In genomic region chr6:91486736-91487453, GRCm38 (mm10) we compare ENCODE assay signal across 21 mouse cellular contexts. TPM values are rescaled to one million over a fixed set of nuclear protein-coding genes. Genes with fewer than 3 reads are reported as not detected.
DNase-seq lines count a peak whose midpoint lies in the region; ATAC-seq and TF ChIP-seq lines count a peak whose summit lies in the region.
"Had no signal": no experiment of that assay in that cellular context is flagged by ENCODE, and none has a peak within 500 bp of the region (broad histone marks: within the 10 kb centered on the region; RNA-seq: fewer than 3 reads in every experiment).

No protein-coding gene starts in this region.

- H3K27ac ChIP-seq in forebrain, embryonic 11.5 days (ENCODE audit: low read depth, low read length) = no peak overlapping the region
- no peak overlapping the region for H3K27ac ChIP-seq in forebrain, embryonic 16.5 days (ENCODE audit: low read length)
- H3K27ac ChIP-seq in heart, embryonic 10.5 days = no peak overlapping the region
- H3K27ac ChIP-seq in left cerebral cortex, adult 2 months = peak overlapping the region; percentile 81
- H3K27ac ChIP-seq in hindbrain, postnatal 0 days = no peak overlapping the region
- H3K27ac ChIP-seq: embryonic facial prominence, embryonic 13.5 days; forebrain, embryonic 13.5 days; heart, embryonic 15.5 days; hindbrain, embryonic 12.5 days had no signal

- 95% methylated on average over 15 of the region's 15 CpGs for WGBS in forebrain, embryonic 11.5 days
- WGBS in forebrain, embryonic 16.5 days = 93% methylated on average over 15 of the region's 15 CpGs
- WGBS in heart, embryonic 10.5 days = 91% methylated on average over 15 of the region's 15 CpGs
- 92% methylated on average over 15 of the region's 15 CpGs for WGBS in hindbrain, postnatal 0 days

- ATAC-seq in forebrain, embryonic 11.5 days (replicated peaks; ENCODE audit: low FRiP score) = no peak
- no peak for ATAC-seq in forebrain, embryonic 16.5 days
- ATAC-seq in hindbrain, postnatal 0 days = no peak
- ATAC-seq: CD4-positive, CD25-positive, alpha-beta regulatory T cell, adult 4 months; forebrain, embryonic 13.5 days; hindbrain, embryonic 16.5 days had no signal

- peaks cover 19% of the 10 kb centered on the region for H3K36me3 ChIP-seq in forebrain, embryonic 11.5 days (ENCODE audit: control insufficient read depth, insufficient read depth, low read length)
- H3K36me3 ChIP-seq in forebrain, embryonic 16.5 days (ENCODE audit: control insufficient read depth, insufficient read depth) = peaks cover 43% of the 10 kb centered on the region
- peaks cover 86% of the 10 kb centered on the region for H3K36me3 ChIP-seq in heart, embryonic 10.5 days
- H3K36me3 ChIP-seq in hindbrain, postnatal 0 days (ENCODE audit: insufficient read depth, low read length) = peaks cover 70% of the 10 kb centered on the region

- intact Hi-C loops in left cerebral cortex, adult 2 months (cut with DNase I) = no loop called here
- intact Hi-C loops in left cerebral cortex, postnatal 25 days (cut with DNase I) = no loop called here

- DNase-seq in forebrain, embryonic 11.5 days (ENCODE audit: low spot score) = peak; percentile 41
- DNase-seq in heart, adult 18-20 months = peak; percentile 30 to 41
- DNase-seq in heart, embryonic 10.5 days (ENCODE audit: low spot score) = no peak
- DNase-seq in left cerebral cortex, adult 2 months (ENCODE audit: extremely low spot score in 1 of 2, low spot score in 2 of 2) = no peak
- DNase-seq in left cerebral cortex, postnatal 25 days (ENCODE audit: low spot score in 2 of 2) = no peak
- DNase-seq in hindbrain, postnatal 0 days (ENCODE audit: low spot score) = no peak
- DNase-seq: adrenal gland, postnatal 10 days; B cell, adult 2 months; cerebellum, adult 11-12 months; cerebellum, adult 9-10 months; cerebellum, postnatal 36 days; gastrocnemius, postnatal 10 days; kidney, adult 11 months had no signal

- no peak overlapping the region for H3K4me2 ChIP-seq in forebrain, embryonic 11.5 days (ENCODE audit: low read depth, low read length, severe bottlenecking)
- no peak overlapping the region for H3K4me2 ChIP-seq in forebrain, embryonic 16.5 days (ENCODE audit: low read length)
- H3K4me2 ChIP-seq in hindbrain, postnatal 0 days (ENCODE audit: low read depth, low read length) = no peak overlapping the region
- H3K4me2 ChIP-seq: embryonic facial prominence, embryonic 13.5 days; forebrain, embryonic 13.5 days; heart, embryonic 15.5 days; hindbrain, embryonic 12.5 days had no signal

- no peak for TF ChIP-seq CTCF in left cerebral cortex, adult 2 months (IDR thresholded peaks at IDR 0.05)
- TF ChIP-seq CTCF in hindbrain, postnatal 0 days (IDR thresholded peaks at IDR 0.05; ENCODE audit: low read depth) = no peak

- H3K9ac ChIP-seq in forebrain, embryonic 11.5 days (ENCODE audit: low read length) = no peak overlapping the region
- H3K9ac ChIP-seq in forebrain, embryonic 16.5 days (replicated peaks; ENCODE audit: low read depth, low read length) = no peak overlapping the region
- no peak overlapping the region for H3K9ac ChIP-seq in hindbrain, postnatal 0 days (replicated peaks; ENCODE audit: low read length)
- H3K9ac ChIP-seq: embryonic facial prominence, embryonic 13.5 days; forebrain, embryonic 13.5 days; heart, embryonic 15.5 days; hindbrain, embryonic 12.5 days had no signal

- H3K27me3 ChIP-seq in forebrain, embryonic 11.5 days (ENCODE audit: control insufficient read depth, insufficient read depth, low read length) = no peaks in the 10 kb centered on the region
- H3K27me3 ChIP-seq in forebrain, embryonic 16.5 days (replicated peaks; ENCODE audit: control insufficient read depth, insufficient read depth, low read length) = no peaks in the 10 kb centered on the region
- H3K27me3 ChIP-seq in heart, embryonic 10.5 days (ENCODE audit: insufficient read depth, poor library complexity, severe bottlenecking) = no peaks in the 10 kb centered on the region
- no peaks in the 10 kb centered on the region for H3K27me3 ChIP-seq in hindbrain, postnatal 0 days (ENCODE audit: insufficient read depth, low read length)
- H3K27me3 ChIP-seq: embryonic facial prominence, embryonic 13.5 days; forebrain, embryonic 13.5 days; heart, embryonic 15.5 days; hindbrain, embryonic 12.5 days had no signal

- H3K4me3 ChIP-seq in forebrain, embryonic 11.5 days (ENCODE audit: low read depth, low read length) = no peak overlapping the region
- H3K4me3 ChIP-seq in forebrain, embryonic 16.5 days (replicated peaks; ENCODE audit: low read length) = no peak overlapping the region
- no peak overlapping the region for H3K4me3 ChIP-seq in heart, embryonic 10.5 days
- H3K4me3 ChIP-seq in left cerebral cortex, adult 2 months = no peak overlapping the region
- no peak overlapping the region for H3K4me3 ChIP-seq in hindbrain, postnatal 0 days (ENCODE audit: low read length)
- H3K4me3 ChIP-seq: embryonic facial prominence, embryonic 13.5 days; forebrain, embryonic 13.5 days; heart, embryonic 15.5 days; hindbrain, embryonic 12.5 days had no signal

- H3K9me3 ChIP-seq in forebrain, embryonic 11.5 days (ENCODE audit: control insufficient read depth, low read length) = no peaks in the 10 kb centered on the region
- H3K9me3 ChIP-seq in forebrain, embryonic 16.5 days (ENCODE audit: control insufficient read depth, low read length) = no peaks in the 10 kb centered on the region
- H3K9me3 ChIP-seq in heart, embryonic 10.5 days = no peaks in the 10 kb centered on the region
- no peaks in the 10 kb centered on the region for H3K9me3 ChIP-seq in hindbrain, postnatal 0 days (ENCODE audit: low read length)
- H3K9me3 ChIP-seq: embryonic facial prominence, embryonic 13.5 days; forebrain, embryonic 13.5 days; G1E; heart, embryonic 15.5 days; hindbrain, embryonic 12.5 days had no signal

- H3K4me1 ChIP-seq in forebrain, embryonic 11.5 days (replicated peaks; ENCODE audit: control insufficient read depth, insufficient read depth, low read length) = no peaks in the 10 kb centered on the region
- no peaks in the 10 kb centered on the region for H3K4me1 ChIP-seq in forebrain, embryonic 16.5 days (replicated peaks; ENCODE audit: control insufficient read depth, insufficient read depth, low read length)
- H3K4me1 ChIP-seq in heart, embryonic 10.5 days = peaks cover 26% of the 10 kb centered on the region
- no peaks in the 10 kb centered on the region for H3K4me1 ChIP-seq in hindbrain, postnatal 0 days (ENCODE audit: insufficient read depth, low read length)
- H3K4me1 ChIP-seq: embryonic facial prominence, embryonic 13.5 days; hindbrain, embryonic 12.5 days had no signal

RNA-seq across cellular contexts. Expression of gene Tmem43, which starts 13.4 kb away (rescaled TPM):
- 71.0 and 76.5 TPM in 2 replicates for polyA plus RNA-seq in forebrain, embryonic 11.5 days (2014; fragmentation: Nextera tagmentation; extraction: Ambion mirVana)
- 60.6 and 63.2 TPM in 2 replicates for polyA plus RNA-seq in forebrain, embryonic 16.5 days (2015; fragmentation: Nextera tagmentation; extraction: Ambion mirVana)
- total RNA-seq in heart, adult 18-20 months (2021) = 10 to 100 TPM; 24.5 to 25.7 TPM
- polyA plus RNA-seq in heart, embryonic 10.5 days (2016; fragmentation: Nextera tagmentation; extraction: Ambion mirVana) = 36.7 and 41.6 TPM in 2 replicates
- 10 to 100 TPM; 29.3 to 30.0 TPM for total RNA-seq in left cerebral cortex, adult 2 months (2021)
- total RNA-seq in left cerebral cortex, postnatal 25 days (2021) = 10 to 100 TPM; 20.5 to 28.0 TPM
- 72.7 and 79.5 TPM in 2 replicates for total RNA-seq in hindbrain, postnatal 0 days (2014; rRNA removed)
- polyA plus RNA-seq in hindbrain, postnatal 0 days (2015; fragmentation: Nextera tagmentation; extraction: Ambion mirVana) = 47.8 and 49.1 TPM in 2 replicates

RNA-seq across cellular contexts. Expression of gene Chchd4, which starts 13.5 kb away (rescaled TPM):
- polyA plus RNA-seq in forebrain, embryonic 11.5 days (2014; fragmentation: Nextera tagmentation; extraction: Ambion mirVana) = 29.6 and 32.8 TPM in 2 replicates
- polyA plus RNA-seq in forebrain, embryonic 16.5 days (2015; fragmentation: Nextera tagmentation; extraction: Ambion mirVana) = 33.7 and 40.4 TPM in 2 replicates
- 10 to 100 TPM; 17.8 to 18.9 TPM for total RNA-seq in heart, adult 18-20 months (2021)
- polyA plus RNA-seq in heart, embryonic 10.5 days (2016; fragmentation: Nextera tagmentation; extraction: Ambion mirVana) = 40.7 and 42.5 TPM in 2 replicates
- 10 to 100 TPM; 20.8 to 21.2 TPM for total RNA-seq in left cerebral cortex, adult 2 months (2021)
- total RNA-seq in left cerebral cortex, postnatal 25 days (2021) = 10 to 100 TPM; 19.5 to 20.9 TPM
- total RNA-seq in hindbrain, postnatal 0 days (2014; rRNA removed) = 15.0 and 17.3 TPM in 2 replicates
- polyA plus RNA-seq in hindbrain, postnatal 0 days (2015; fragmentation: Nextera tagmentation; extraction: Ambion mirVana) = 31.1 and 32.1 TPM in 2 replicates

RNA-seq across cellular contexts. Expression of gene Xpc, which starts 28.8 kb away (rescaled TPM):
- 22.5 and 23.1 TPM in 2 replicates for polyA plus RNA-seq in forebrain, embryonic 11.5 days (2014; fragmentation: Nextera tagmentation; extraction: Ambion mirVana)
- 20.1 and 21.3 TPM in 2 replicates for polyA plus RNA-seq in forebrain, embryonic 16.5 days (2015; fragmentation: Nextera tagmentation; extraction: Ambion mirVana)
- 10 to 100 TPM; 10.0 TPM for total RNA-seq in heart, adult 18-20 months (2021)
- polyA plus RNA-seq in heart, embryonic 10.5 days (2016; fragmentation: Nextera tagmentation; extraction: Ambion mirVana) = 12.2 and 14.2 TPM in 2 replicates
- total RNA-seq in left cerebral cortex, adult 2 months (2021) = 10 to 100 TPM; 12.9 to 13.2 TPM
- 10 to 100 TPM; 10.5 to 13.3 TPM for total RNA-seq in left cerebral cortex, postnatal 25 days (2021)
- 10.8 and 15.9 TPM in 2 replicates for total RNA-seq in hindbrain, postnatal 0 days (2014; rRNA removed)
- 11.9 and 14.5 TPM in 2 replicates for polyA plus RNA-seq in hindbrain, postnatal 0 days (2015; fragmentation: Nextera tagmentation; extraction: Ambion mirVana)

RNA-seq across cellular contexts. Expression of gene Lsm3, which starts 28.8 kb away (rescaled TPM):
- polyA plus RNA-seq in forebrain, embryonic 11.5 days (2014; fragmentation: Nextera tagmentation; extraction: Ambion mirVana) = 324 and 325 TPM in 2 replicates
- 162 and 174 TPM in 2 replicates for polyA plus RNA-seq in forebrain, embryonic 16.5 days (2015; fragmentation: Nextera tagmentation; extraction: Ambion mirVana)
- 10 to 100 TPM; 52.7 to 68.0 TPM for total RNA-seq in heart, adult 18-20 months (2021)
- polyA plus RNA-seq in heart, embryonic 10.5 days (2016; fragmentation: Nextera tagmentation; extraction: Ambion mirVana) = 228 and 283 TPM in 2 replicates
- total RNA-seq in left cerebral cortex, adult 2 months (2021) = 10 to 100 TPM; 35.0 to 40.6 TPM
- 10 to 100 TPM; 35.6 to 45.9 TPM for total RNA-seq in left cerebral cortex, postnatal 25 days (2021)
- total RNA-seq in hindbrain, postnatal 0 days (2014; rRNA removed) = 38.0 and 40.9 TPM in 2 replicates
- polyA plus RNA-seq in hindbrain, postnatal 0 days (2015; fragmentation: Nextera tagmentation; extraction: Ambion mirVana) = 179 and 184 TPM in 2 replicates

Comparison
In these comparisons a context has a peak if more than half of its experiments do, and no peak if none do; other contexts are left out.
1. DNase-seq: peak in forebrain, embryonic 11.5 days (single experiment) and heart, adult 18-20 months (2 of 2); none in heart, embryonic 10.5 days (single experiment), left cerebral cortex, adult 2 months (0 of 2), left cerebral cortex, postnatal 25 days (0 of 2) and hindbrain, postnatal 0 days (single experiment).